Mouse (Mus musculus): ENCODE data around the gene Pde4d. TPM values are rescaled to one million over a fixed set of nuclear protein-coding genes. Genes with fewer than 3 reads are reported as not detected.

Pde4d gene
- polyA plus RNA-seq, 3 experiments from 2014 or later = 6.8 to 7.6 (median 7.4) TPM

- ATAC-seq = no peak
These were observed 797.3 kb downstream of the Pde4d start for GRCm38 (mm10) chr13:109247061-109247460.

GRCm38 (mm10) chr13:109249315-109249714 lies 799.6 kb downstream of the Pde4d start:
- ATAC-seq = no peak

- ATAC-seq = no peak
These were observed 805.9 kb downstream of the Pde4d start for GRCm38 (mm10) chr13:109255634-109256033.

- ATAC-seq = no peak
These were observed 810.6 kb downstream of the Pde4d start for GRCm38 (mm10) chr13:109260220-109260795.

- no peak for ATAC-seq
These were observed 811.2 kb downstream of the Pde4d start for GRCm38 (mm10) chr13:109260796-109261516.

- ATAC-seq = no peak
These were observed 812.0 kb downstream of the Pde4d start for GRCm38 (mm10) chr13:109261642-109262220.

- ATAC-seq = no peak
These were observed 812.8 kb downstream of the Pde4d start for GRCm38 (mm10) chr13:109262501-109262900.

- no peak for ATAC-seq
These were observed 814.1 kb downstream of the Pde4d start for GRCm38 (mm10) chr13:109263833-109264232.

GRCm38 (mm10) chr13:109268253-109268652 lies 818.5 kb downstream of the Pde4d start:
- no peak for ATAC-seq

GRCm38 (mm10) chr13:109268659-109269322 lies 819.0 kb downstream of the Pde4d start:
- no peak for ATAC-seq

GRCm38 (mm10) chr13:109274869-109275268 lies 825.1 kb downstream of the Pde4d start:
- no peak for ATAC-seq

GRCm38 (mm10) chr13:109277792-109278191 lies 828.0 kb downstream of the Pde4d start:
- no peak for ATAC-seq

GRCm38 (mm10) chr13:109278504-109278912 lies 828.8 kb downstream of the Pde4d start:
- ATAC-seq = no peak

- ATAC-seq = no peak
These were observed 829.5 kb downstream of the Pde4d start for GRCm38 (mm10) chr13:109279211-109279610.

GRCm38 (mm10) chr13:109280433-109280832 lies 830.7 kb downstream of the Pde4d start:
- no peak for ATAC-seq

- no peak for ATAC-seq
These were observed 837.7 kb downstream of the Pde4d start for GRCm38 (mm10) chr13:109287465-109287864.

GRCm38 (mm10) chr13:109290922-109291321 lies 841.2 kb downstream of the Pde4d start:
- no peak for ATAC-seq

GRCm38 (mm10) chr13:109293011-109293410 lies 843.3 kb downstream of the Pde4d start:
- ATAC-seq = no peak

GRCm38 (mm10) chr13:109296347-109297037 lies 846.7 kb downstream of the Pde4d start:
- ATAC-seq = no peak

GRCm38 (mm10) chr13:109298852-109299251 lies 849.1 kb downstream of the Pde4d start:
- ATAC-seq = no peak

- ATAC-seq = no peak
These were observed 849.9 kb downstream of the Pde4d start for GRCm38 (mm10) chr13:109299511-109300250.

GRCm38 (mm10) chr13:109312542-109312941 lies 862.8 kb downstream of the Pde4d start:
- ATAC-seq = no peak

Data from inflammation-experienced regulatory T-cells, adult 6 months (primary cell).